Mouse (Mus musculus) erythroblast, embryonic 14.5 days (primary cell): ENCODE data around the gene Psmc5.

ENCODE experiments used
- GATA1 ChIP-seq: IDR thresholded peaks from 2 replicates; pipeline ENCODE4 v1.6.1; 2012; ENCODE audit warnings: low read length, inconsistent platforms, mixed read lengths
- TAL1 ChIP-seq: IDR thresholded peaks from 3 replicates; pipeline ENCODE4 v1.6.1; 2012; ENCODE audit warnings: low read length, inconsistent platforms, mixed read lengths

- TF ChIP-seq GATA1 = no peak
- TF ChIP-seq TAL1 = no peak
Observed at GRCm38 (mm10) chr11:106271131-106271793, 15.3 kb downstream of the Psmc5 start.
